24 mouse cellular contexts compared by ENCODE assay signal in genomic region chr8:107186659-107187390, GRCm38 (mm10). TPM values are rescaled to one million over a fixed set of nuclear protein-coding genes. Genes with fewer than 3 reads are reported as not detected.
DNase-seq lines count a peak whose midpoint lies in the region; ATAC-seq and TF ChIP-seq lines count a peak whose summit lies in the region.
"Had no signal": no experiment of that assay in that cellular context is flagged by ENCODE, and none has a peak within 500 bp of the region (broad histone marks: within the 10 kb centered on the region; RNA-seq: fewer than 3 reads in every experiment).

No protein-coding gene starts in this region.

- peaks cover 39% of the 10 kb centered on the region for H3K36me3 ChIP-seq in kidney, embryonic 14.5 days (ENCODE audit: control insufficient read depth, insufficient read depth, low read length)
- peaks cover 4% of the 10 kb centered on the region for H3K36me3 ChIP-seq in kidney, adult 2 months (ENCODE audit: control insufficient read depth, insufficient read depth, low read length)
- peaks cover 14% of the 10 kb centered on the region for H3K36me3 ChIP-seq in intestine, embryonic 15.5 days
- peaks cover 35% of the 10 kb centered on the region for H3K36me3 ChIP-seq in forebrain, embryonic 15.5 days
- peaks cover 40% of the 10 kb centered on the region for H3K36me3 ChIP-seq in neural tube, embryonic 15.5 days

- no peak for DNase-seq in kidney, adult 2 months
- peak; percentile 15 for DNase-seq in urinary bladder, postnatal 14 days (ENCODE audit: low spot score)
- DNase-seq in urinary bladder, postnatal 25 days (ENCODE audit: low spot score), result no peak
- DNase-seq: adrenal gland, adult 8-10 months; cerebellum, adult 2 months; cerebellum, postnatal 25 days; embryo, embryonic 11 days; forebrain, postnatal 0 days; heart, postnatal 14 days; kidney, postnatal 25 days; lung, adult 18-20 months; lung, postnatal 10 days; thymus, postnatal 14 days had no signal

- peak overlapping the region; percentile 44 for H3K27ac ChIP-seq in kidney, embryonic 14.5 days (ENCODE audit: low read depth, low read length)
- H3K27ac ChIP-seq in kidney, adult 2 months (ENCODE audit: insufficient read depth, low read depth, low read length), result no peak overlapping the region
- no peak overlapping the region for H3K27ac ChIP-seq in intestine, embryonic 15.5 days
- no peak overlapping the region for H3K27ac ChIP-seq in forebrain, embryonic 15.5 days (replicated peaks)
- H3K27ac ChIP-seq in neural tube, embryonic 15.5 days (replicated peaks), result no peak overlapping the region
- H3K27ac ChIP-seq: embryonic facial prominence, embryonic 15.5 days; heart, embryonic 13.5 days; hindbrain, embryonic 12.5 days; limb, embryonic 13.5 days; liver, embryonic 12.5 days had no signal

- H3K4me2 ChIP-seq in kidney, embryonic 14.5 days (replicated peaks; ENCODE audit: low read depth, low read length), result no peak overlapping the region
- no peak overlapping the region for H3K4me2 ChIP-seq in intestine, embryonic 15.5 days (replicated peaks)
- no peak overlapping the region for H3K4me2 ChIP-seq in forebrain, embryonic 15.5 days (replicated peaks)
- H3K4me2 ChIP-seq in neural tube, embryonic 15.5 days, result no peak overlapping the region
- H3K4me2 ChIP-seq: embryonic facial prominence, embryonic 15.5 days; heart, embryonic 13.5 days; hindbrain, embryonic 12.5 days; limb, embryonic 13.5 days; liver, embryonic 12.5 days; midbrain, embryonic 11.5 days had no signal

- no peaks in the 10 kb centered on the region for H3K9me3 ChIP-seq in kidney, embryonic 14.5 days (ENCODE audit: control insufficient read depth, low read length)
- no peaks in the 10 kb centered on the region for H3K9me3 ChIP-seq in intestine, embryonic 15.5 days
- H3K9me3 ChIP-seq in forebrain, embryonic 15.5 days, result no peaks in the 10 kb centered on the region
- no peaks in the 10 kb centered on the region for H3K9me3 ChIP-seq in neural tube, embryonic 15.5 days (replicated peaks)
- H3K9me3 ChIP-seq: embryonic facial prominence, embryonic 15.5 days; hindbrain, embryonic 12.5 days; limb, embryonic 13.5 days; liver, embryonic 12.5 days had no signal

- peak; percentile 60 for ATAC-seq in kidney, embryonic 14.5 days (ENCODE audit: low FRiP score, low TSS enrichment)
- ATAC-seq in intestine, embryonic 15.5 days, result peak; percentile 56; the same call in 1 of the 2 replicates
- ATAC-seq in forebrain, embryonic 15.5 days (replicated peaks), result no peak
- ATAC-seq in neural tube, embryonic 15.5 days (ENCODE audit: low FRiP score), result no peak
- ATAC-seq: activated CD4-positive, CD25-positive, alpha-beta regulatory T cell, adult 4 months; forebrain, postnatal 0 days; liver, embryonic 12.5 days had no signal

- peaks cover 7% of the 10 kb centered on the region for H3K4me1 ChIP-seq in kidney, embryonic 14.5 days (ENCODE audit: control insufficient read depth, insufficient read depth, low read length)
- no peaks in the 10 kb centered on the region for H3K4me1 ChIP-seq in kidney, adult 2 months (ENCODE audit: control insufficient read depth, insufficient read depth, low read length)
- no peaks in the 10 kb centered on the region for H3K4me1 ChIP-seq in intestine, embryonic 15.5 days (replicated peaks)
- H3K4me1 ChIP-seq in forebrain, embryonic 15.5 days, result no peaks in the 10 kb centered on the region
- no peaks in the 10 kb centered on the region for H3K4me1 ChIP-seq in neural tube, embryonic 15.5 days
- H3K4me1 ChIP-seq: embryonic facial prominence, embryonic 15.5 days; heart, embryonic 13.5 days; hindbrain, embryonic 12.5 days; limb, embryonic 13.5 days; liver, embryonic 12.5 days had no signal

- H3K9ac ChIP-seq in kidney, embryonic 14.5 days (ENCODE audit: low read depth, low read length), result no peak overlapping the region
- H3K9ac ChIP-seq in intestine, embryonic 15.5 days, result no peak overlapping the region
- H3K9ac ChIP-seq in forebrain, embryonic 15.5 days (replicated peaks), result no peak overlapping the region
- H3K9ac ChIP-seq in neural tube, embryonic 15.5 days (replicated peaks), result no peak overlapping the region
- H3K9ac ChIP-seq: embryonic facial prominence, embryonic 15.5 days; forebrain, postnatal 0 days; heart, embryonic 13.5 days; hindbrain, embryonic 12.5 days; limb, embryonic 13.5 days; liver, embryonic 12.5 days had no signal

- no peaks in the 10 kb centered on the region for H3K27me3 ChIP-seq in kidney, embryonic 14.5 days (ENCODE audit: control insufficient read depth, insufficient read depth, low read length)
- H3K27me3 ChIP-seq in kidney, adult 2 months (replicated peaks; ENCODE audit: control insufficient read depth, insufficient read depth, low read length), result no peaks in the 10 kb centered on the region
- no peaks in the 10 kb centered on the region for H3K27me3 ChIP-seq in intestine, embryonic 15.5 days (replicated peaks)
- no peaks in the 10 kb centered on the region for H3K27me3 ChIP-seq in forebrain, embryonic 15.5 days
- no peaks in the 10 kb centered on the region for H3K27me3 ChIP-seq in neural tube, embryonic 15.5 days (replicated peaks)
- H3K27me3 ChIP-seq: embryonic facial prominence, embryonic 15.5 days; heart, embryonic 13.5 days; hindbrain, embryonic 12.5 days; limb, embryonic 13.5 days; liver, embryonic 12.5 days had no signal

- H3K4me3 ChIP-seq in kidney, embryonic 14.5 days (ENCODE audit: low read length), result no peak overlapping the region
- no peak overlapping the region for H3K4me3 ChIP-seq in kidney, adult 2 months (ENCODE audit: insufficient read depth, low read depth, low read length)
- no peak overlapping the region for H3K4me3 ChIP-seq in intestine, embryonic 15.5 days (replicated peaks)
- H3K4me3 ChIP-seq in forebrain, embryonic 15.5 days, result no peak overlapping the region
- H3K4me3 ChIP-seq in neural tube, embryonic 15.5 days (replicated peaks), result no peak overlapping the region
- H3K4me3 ChIP-seq: embryonic facial prominence, embryonic 15.5 days; heart, embryonic 13.5 days; hindbrain, embryonic 12.5 days; limb, embryonic 13.5 days; liver, embryonic 12.5 days had no signal

- no peak for TF ChIP-seq POLR2A in kidney, adult 2 months (IDR thresholded peaks at IDR 0.05; ENCODE audit: low read depth, low read length)

- TF ChIP-seq CTCF in kidney, adult 2 months (conservative IDR thresholded peaks at IDR 0.05; ENCODE audit: insufficient read depth, insufficient read length, low read depth, low read length), result no peak

- 48% methylated on average over 15 of the region's 15 CpGs for WGBS in kidney, embryonic 14.5 days
- WGBS in kidney, adult 2 months, result 49% methylated on average over 15 of the region's 15 CpGs
- WGBS in intestine, embryonic 15.5 days, result 54% methylated on average over 15 of the region's 15 CpGs
- 81% methylated on average over 15 of the region's 15 CpGs for WGBS in forebrain, embryonic 15.5 days
- WGBS in neural tube, embryonic 15.5 days, result 71% methylated on average over 15 of the region's 15 CpGs

RNA-seq across cellular contexts. Expression of gene Cyb5b, which starts 36.4 kb away (rescaled TPM):
- 67.0 and 152 TPM in 2 replicates for polyA plus RNA-seq in kidney, embryonic 14.5 days (2014; fragmentation: Nextera tagmentation; extraction: Ambion mirVana)
- 186 and 203 TPM in 2 replicates for polyA plus RNA-seq in kidney, adult 2 months (2012; rRNA removed)
- polyA plus RNA-seq in intestine, embryonic 15.5 days (2015; fragmentation: Nextera tagmentation; extraction: Ambion mirVana), result 139 and 144 TPM in 2 replicates
- 103 and 105 TPM in 2 replicates for polyA plus RNA-seq in forebrain, embryonic 15.5 days (2015; fragmentation: Nextera tagmentation; extraction: Ambion mirVana)
- polyA plus RNA-seq in neural tube, embryonic 15.5 days (2015; fragmentation: Nextera tagmentation; extraction: Ambion mirVana), result 91.6 and 95.0 TPM in 2 replicates

Comparison
In these comparisons a context has a peak if more than half of its experiments do, and no peak if none do; other contexts are left out.
1. ATAC-seq: peak in kidney, embryonic 14.5 days (single experiment) and intestine, embryonic 15.5 days (single experiment); none in forebrain, embryonic 15.5 days (single experiment) and neural tube, embryonic 15.5 days (single experiment).